Comparison of ENCODE assay signal across 12 mouse cellular contexts in genomic region chr7:70336571-70337240, GRCm38 (mm10). TPM values are rescaled to one million over a fixed set of nuclear protein-coding genes. Genes with fewer than 3 reads are reported as not detected.
A peak's percentile ranks its signal among the peaks of the same experiment; 100 is the strongest.
DNase-seq lines count a peak whose midpoint lies in the region; ATAC-seq and TF ChIP-seq lines count a peak whose summit lies in the region.
"Had no signal": no experiment of that assay in that cellular context is flagged by ENCODE, and none has a peak within 500 bp of the region (broad histone marks: within the 10 kb centered on the region; RNA-seq: fewer than 3 reads in every experiment).

No protein-coding gene starts in this region.

- H3K36me3 ChIP-seq in heart, embryonic 10.5 days, result no peaks in the 10 kb centered on the region
- H3K36me3 ChIP-seq in hindbrain, embryonic 11.5 days (ENCODE audit: control insufficient read depth, insufficient read depth, low read length), result no peaks in the 10 kb centered on the region
- no peaks in the 10 kb centered on the region for H3K36me3 ChIP-seq in midbrain, embryonic 16.5 days (ENCODE audit: control insufficient read depth, insufficient read depth, low read length)

- peaks cover 24% of the 10 kb centered on the region for H3K4me1 ChIP-seq in heart, embryonic 10.5 days
- peaks cover 5% of the 10 kb centered on the region; the same call in 1 of the 2 replicates for H3K4me1 ChIP-seq in hindbrain, embryonic 11.5 days (replicated peaks; ENCODE audit: control insufficient read depth, insufficient read depth, low read length)
- H3K4me1 ChIP-seq in midbrain, embryonic 16.5 days (ENCODE audit: control insufficient read depth, insufficient read depth, low read length), result peaks cover 6% of the 10 kb centered on the region; the same call in 1 of the 2 replicates

- TF ChIP-seq CTCF in brain, embryonic 14.5 days (IDR thresholded peaks at IDR 0.05; ENCODE audit: borderline replicate concordance, extremely low read depth, insufficient read depth, insufficient read length), result peak; percentile 32; the same call in 1 of the 2 replicates

- peak; percentile 64 for DNase-seq in heart, embryonic 10.5 days (ENCODE audit: low spot score)
- DNase-seq in heart, postnatal 10 days, result no peak
- peak; percentile 79 for DNase-seq in brain, embryonic 14.5 days (ENCODE audit: low read depth)
- DNase-seq in hindbrain, embryonic 11.5 days (ENCODE audit: low spot score), result peak; percentile 62
- no peak for DNase-seq in spleen, postnatal 14 days (ENCODE audit: low spot score in 2 of 2)
- DNase-seq in layer of hippocampus, postnatal 36 days, result no peak
- DNase-seq: adrenal gland, postnatal 25 days; cerebellum, postnatal 36 days; lung, adult 2 months had no signal

- no peak overlapping the region for H3K27ac ChIP-seq in heart, embryonic 10.5 days
- H3K27ac ChIP-seq in hindbrain, embryonic 11.5 days (ENCODE audit: low read depth, low read length), result peak overlapping the region; percentile 74; the same call in 1 of the 2 replicates
- peak overlapping the region; percentile 48; the same call in 1 of the 2 replicates for H3K27ac ChIP-seq in midbrain, embryonic 16.5 days (ENCODE audit: low read length)

- peak overlapping the region; percentile 50; the same call in 1 of the 2 replicates for H3K9ac ChIP-seq in hindbrain, embryonic 11.5 days (ENCODE audit: low read depth, low read length)
- no peak overlapping the region for H3K9ac ChIP-seq in midbrain, embryonic 16.5 days (ENCODE audit: low read depth, low read length)

- intact Hi-C loops in heart, postnatal 10 days (cut with DNase I), result loop anchor here (5.0 to 10.0 kb wide), 3 partner anchors 219 to 1359 kb away; no protein-coding TSS in a partner anchor

- H3K4me2 ChIP-seq in hindbrain, embryonic 11.5 days (replicated peaks; ENCODE audit: low read depth, low read length), result peak overlapping the region; percentile 56; the same call in 1 of the 2 replicates
- peak overlapping the region; percentile 6; the same call in 1 of the 2 replicates for H3K4me2 ChIP-seq in midbrain, embryonic 16.5 days (ENCODE audit: low read length)

- H3K9me3 ChIP-seq in heart, embryonic 10.5 days, result no peaks in the 10 kb centered on the region
- H3K9me3 ChIP-seq in hindbrain, embryonic 11.5 days (ENCODE audit: control insufficient read depth, low read length), result no peaks in the 10 kb centered on the region
- no peaks in the 10 kb centered on the region for H3K9me3 ChIP-seq in midbrain, embryonic 16.5 days (replicated peaks; ENCODE audit: control insufficient read depth, low read length, poor library complexity, severe bottlenecking)

- no peak for ATAC-seq in hindbrain, embryonic 11.5 days (ENCODE audit: low FRiP score)
- no peak for ATAC-seq in midbrain, embryonic 16.5 days
- ATAC-seq in megakaryocyte-erythroid progenitor cell, adult 5-6 weeks (replicated peaks; ENCODE audit: low FRiP score, low TSS enrichment, poor library complexity, severe bottlenecking), result no peak

- no peak overlapping the region for H3K4me3 ChIP-seq in heart, embryonic 10.5 days
- peak overlapping the region; percentile 42 for H3K4me3 ChIP-seq in hindbrain, embryonic 11.5 days (ENCODE audit: low read depth, low read length)
- H3K4me3 ChIP-seq in midbrain, embryonic 16.5 days (ENCODE audit: low read depth, low read length), result no peak overlapping the region; the same call in 1 of the 2 replicates

- WGBS in heart, embryonic 10.5 days, result 13% methylated on average over 13 of the region's 13 CpGs
- 13% methylated on average over 13 of the region's 13 CpGs for WGBS in hindbrain, embryonic 11.5 days
- 11% methylated on average over 13 of the region's 13 CpGs for WGBS in midbrain, embryonic 16.5 days

- peaks cover 99% of the 10 kb centered on the region for H3K27me3 ChIP-seq in heart, embryonic 10.5 days (ENCODE audit: insufficient read depth, poor library complexity, severe bottlenecking)
- H3K27me3 ChIP-seq in hindbrain, embryonic 11.5 days (ENCODE audit: control insufficient read depth, insufficient read depth, low read length), result peaks cover 61% of the 10 kb centered on the region
- peaks cover 62% of the 10 kb centered on the region for H3K27me3 ChIP-seq in midbrain, embryonic 16.5 days (ENCODE audit: control insufficient read depth, insufficient read depth, low read depth, low read length)

- TF ChIP-seq POLR2A in brain, embryonic 14.5 days (IDR thresholded peaks at IDR 0.05; ENCODE audit: borderline replicate concordance, extremely low read depth, insufficient read depth, insufficient read length, poor library complexity, severe bottlenecking), result no peak

RNA-seq across cellular contexts. Expression of gene Nr2f2, which starts 29.8 kb away (rescaled TPM):
- 16.2 and 48.0 TPM in 2 replicates for polyA plus RNA-seq in heart, embryonic 10.5 days (2016; fragmentation: Nextera tagmentation; extraction: Ambion mirVana)
- 10 to 100 TPM; 25.2 to 30.0 TPM for total RNA-seq in heart, postnatal 10 days (2021)
- 244 and 291 TPM in 2 replicates for polyA plus RNA-seq in brain, embryonic 14.5 days (2012; rRNA removed)
- 95.6 and 120 TPM in 2 replicates for polyA plus RNA-seq in hindbrain, embryonic 11.5 days (2014; fragmentation: Nextera tagmentation; extraction: Ambion mirVana)
- polyA plus RNA-seq in midbrain, embryonic 16.5 days (2015; fragmentation: Nextera tagmentation; extraction: Ambion mirVana), result 78.0 and 102 TPM in 2 replicates
- 10 to 100 TPM; 41.7 to 50.4 TPM for total RNA-seq in layer of hippocampus, postnatal 36 days (2021)
- total RNA-seq in megakaryocyte-erythroid progenitor cell, adult 5-6 weeks (2014; fragmentation: Nextera tagmentation), result not detected in 2 replicates
- total RNA-seq in megakaryocyte-erythroid progenitor cell, adult 5-6 weeks (2017), result not detected in 2 replicates
- total RNA-seq: neutrophil, adult 5-6 weeks had no signal

Comparison
In these comparisons a context has a peak if more than half of its experiments do, and no peak if none do; other contexts are left out.
1. DNase-seq: peak in heart, embryonic 10.5 days (single experiment), brain, embryonic 14.5 days (single experiment) and hindbrain, embryonic 11.5 days (single experiment); none in heart, postnatal 10 days (0 of 2), spleen, postnatal 14 days (0 of 2) and layer of hippocampus, postnatal 36 days (0 of 2).